Mouse (Mus musculus) cerebellum, adult 2 months (tissue): ENCODE measurements around the gene Cfap61.

Experiments
- CTCF ChIP-seq: fragments of 200-500 bp; IDR thresholded peaks from 2 replicates; pipeline ENCODE4 v1.5.1; 2011; ENCODE audit warnings: low read depth, mild to moderate bottlenecking, control low read depth, low read length, moderate library complexity, borderline replicate concordance; ENCODE audit not compliant: insufficient read depth
- POLR2A ChIP-seq: fragments of 200-500 bp; IDR thresholded peaks from 2 replicates; pipeline ENCODE4 v1.6.1; 2011; ENCODE audit warnings: low read length, control low read depth, borderline replicate concordance; ENCODE audit not compliant: insufficient read depth

DNA sequence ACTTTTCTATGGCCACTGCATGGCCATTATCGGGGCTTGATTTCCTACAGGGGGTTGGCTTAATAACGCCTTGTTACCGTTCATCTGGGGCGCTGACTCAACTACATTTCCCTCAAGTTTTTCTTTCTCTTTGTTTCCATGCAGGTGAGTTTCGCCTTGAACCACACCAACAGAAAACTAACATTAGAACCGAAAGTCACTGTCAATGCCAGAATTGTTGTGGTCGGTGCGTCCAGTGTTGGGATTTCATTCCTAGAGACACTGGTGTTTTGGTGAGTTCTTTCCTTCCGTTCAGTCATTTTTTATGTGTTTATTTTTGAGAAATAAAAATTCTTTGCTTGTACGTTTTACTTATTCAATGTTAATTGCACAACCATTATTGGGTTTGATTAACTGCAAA lies 142.5 kb downstream of the Cfap61 start:
- TF ChIP-seq CTCF (no peak), POLR2A (no peak)
